Mouse (Mus musculus) skeletal muscle tissue, adult 2 months (tissue): ENCODE measurements around the gene Serpinc1.
"Not testable (repeated sequence)": the region's sequence is repeated elsewhere in the genome, so short reads cannot be mapped to it uniquely, and the experiment has no call there.

ENCODE experiments used
- DNase-seq: peaks from one replicate; pipeline ENCODE4 v3.0.0-alpha.2; 2012; ENCODE audit warnings: low read depth, low spot score

The Serpinc1 gene

DNA sequence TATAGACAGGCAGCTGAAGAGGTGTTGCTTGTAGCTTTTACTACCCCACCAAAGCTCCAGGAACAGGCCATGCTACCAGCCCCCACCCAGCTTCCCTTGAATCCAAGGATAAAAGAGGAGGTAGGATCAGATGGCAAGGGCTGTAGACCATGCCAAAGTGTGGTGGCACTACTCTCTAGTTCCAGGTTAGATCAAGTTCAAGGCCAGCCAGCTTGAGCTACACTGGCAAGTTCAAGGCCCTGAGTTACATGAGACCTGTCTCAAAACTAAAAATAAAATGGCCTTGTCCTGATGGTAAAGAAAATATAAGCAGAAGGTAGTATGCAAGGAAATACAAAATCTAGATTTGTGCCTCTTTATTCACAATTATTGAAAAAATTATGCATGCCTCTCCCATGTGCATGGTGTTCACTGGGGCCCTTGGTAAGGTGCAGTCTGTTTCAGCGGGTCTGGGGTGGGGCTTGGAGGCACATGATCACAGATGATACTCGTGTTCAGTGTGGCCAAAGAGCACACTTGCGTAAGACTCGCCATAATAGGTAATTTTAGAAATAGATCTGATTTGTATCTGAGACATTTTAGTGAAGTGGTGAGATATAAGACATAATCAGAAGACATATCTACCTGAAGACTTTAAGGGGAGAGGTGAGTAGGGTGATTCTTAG lies at the start of gene Serpinc1:
Gene Serpinc1, plus strand, starts transcription at position 515 of the 665 bp plus-strand sequence.
- no peak for DNase-seq

DNA sequence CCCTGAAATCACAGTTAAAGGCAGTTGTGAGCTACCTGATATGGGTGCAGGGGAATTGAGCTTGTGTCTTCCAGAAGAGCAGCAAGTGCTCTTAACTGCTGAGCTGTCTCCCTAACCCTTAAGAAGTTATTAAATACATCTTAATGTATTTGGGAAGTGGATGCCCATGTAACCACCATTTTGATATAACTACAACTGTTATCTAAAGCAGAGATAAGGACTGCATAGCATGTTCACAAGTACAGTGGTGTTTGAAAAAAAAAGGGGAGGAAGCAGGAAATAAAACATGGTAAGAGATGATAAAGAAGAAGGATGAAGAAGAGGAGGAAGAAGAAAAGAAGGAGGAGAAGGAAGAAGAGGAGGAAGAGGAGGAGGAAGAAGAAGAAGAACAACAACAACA lies 47.1 kb upstream of the Serpinc1 start:
- DNase-seq = no peak

DNA sequence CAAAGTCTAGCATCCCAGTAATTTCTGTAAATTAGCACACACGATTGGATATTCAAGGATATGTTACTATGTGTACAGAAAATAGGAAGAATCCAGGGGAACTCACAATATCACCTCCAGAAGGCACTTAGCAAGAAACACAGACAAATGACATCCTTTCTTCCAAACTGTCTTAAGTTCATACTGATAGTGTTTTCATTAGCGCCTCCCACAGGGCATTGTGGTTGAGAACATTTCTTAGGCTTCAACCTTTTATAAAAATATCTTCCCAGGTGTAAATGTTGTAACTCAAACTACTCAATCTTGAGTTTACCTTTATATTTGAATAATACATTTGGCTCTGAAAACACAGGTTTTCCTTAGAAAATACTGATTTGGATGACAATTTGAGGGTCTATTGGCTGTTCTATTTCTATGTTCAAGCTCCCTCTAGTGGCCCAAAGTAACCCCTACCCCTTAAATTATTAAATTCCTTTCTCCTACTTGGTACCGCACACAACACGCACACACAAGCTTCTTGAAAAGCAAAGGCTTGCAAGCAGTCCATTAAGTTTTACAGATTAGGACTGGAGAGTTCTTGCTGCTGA lies 44.4 kb upstream of the Serpinc1 start:
- no peak for DNase-seq

DNA sequence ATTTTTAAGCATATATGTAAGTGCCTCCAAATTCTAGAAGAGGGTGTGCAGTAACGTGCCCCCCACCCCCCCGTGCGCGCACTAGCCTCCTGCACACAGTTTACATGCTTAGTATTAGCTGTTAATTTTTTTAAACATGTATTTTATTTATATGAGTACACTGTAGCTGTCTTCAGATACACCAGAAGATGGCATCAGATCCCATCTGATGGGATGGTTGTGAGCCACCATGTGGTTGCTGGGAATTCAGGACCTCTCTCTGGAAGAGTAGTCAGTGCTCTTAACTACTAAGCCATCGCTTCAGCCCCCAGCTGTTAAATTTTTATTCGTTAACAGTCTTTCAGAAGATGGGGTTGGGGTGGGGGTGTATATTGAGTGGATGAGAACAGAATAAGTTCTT lies 42.8 kb upstream of the Serpinc1 start:
- no peak for DNase-seq

DNA sequence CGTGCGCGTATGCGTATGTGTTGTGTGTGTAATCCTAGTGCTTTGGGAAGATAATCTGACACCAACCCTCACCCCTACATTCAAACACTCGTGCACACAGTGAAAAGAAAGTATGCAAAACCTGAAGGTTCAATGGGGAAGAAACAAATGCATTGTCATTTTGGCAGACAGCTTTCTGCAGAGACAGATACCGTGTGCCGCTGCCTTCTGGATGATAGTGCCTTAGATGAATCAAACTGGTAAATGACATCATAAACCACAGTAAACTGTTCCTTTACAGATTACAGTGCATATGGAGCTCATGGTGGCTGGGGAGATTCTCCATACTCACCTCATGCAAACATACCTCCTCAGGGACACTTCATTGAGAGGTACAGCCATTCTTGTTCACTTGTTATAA lies 15.2 kb upstream of the Serpinc1 start:
- no peak for DNase-seq

DNA sequence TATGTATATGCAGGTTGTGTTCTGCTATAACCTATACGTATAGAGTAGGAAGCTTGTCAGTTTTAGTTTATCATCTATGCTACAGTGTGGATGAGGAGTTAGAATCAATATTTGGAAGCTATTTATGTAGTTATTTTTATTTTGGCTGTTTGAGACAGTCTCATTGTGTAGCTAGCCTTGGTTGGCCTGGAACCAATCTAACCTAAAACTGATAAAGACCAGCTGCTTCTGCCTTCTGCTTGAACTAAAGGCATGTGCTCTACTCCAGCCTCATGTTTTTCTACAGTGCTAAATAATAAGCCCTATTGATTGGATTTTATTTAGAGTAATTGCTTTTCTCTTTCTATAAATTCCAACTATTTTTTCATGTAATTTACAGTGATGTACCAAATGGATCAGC lies 11.1 kb upstream of the Serpinc1 start:
- no peak for DNase-seq

DNA sequence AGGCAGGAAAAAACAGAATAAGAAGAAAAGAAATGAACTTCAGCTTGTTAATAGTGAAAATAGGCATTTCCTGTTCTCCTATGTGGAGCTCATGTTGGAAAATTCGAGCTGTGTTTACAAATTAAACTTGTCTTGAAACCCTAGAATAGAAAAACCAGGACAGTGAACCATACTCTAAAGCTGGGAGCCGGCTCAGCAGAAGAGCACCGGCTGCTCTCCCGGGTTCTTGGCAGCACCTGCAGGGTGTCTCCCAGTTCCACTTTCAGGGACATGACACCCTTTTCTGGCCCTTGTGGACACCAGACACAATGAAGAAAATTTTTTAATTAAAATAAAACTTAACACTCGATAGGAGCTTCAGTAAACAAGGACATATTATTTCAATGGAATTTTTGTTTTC lies 9.7 kb upstream of the Serpinc1 start:
- peak; percentile 32 for DNase-seq

DNA sequence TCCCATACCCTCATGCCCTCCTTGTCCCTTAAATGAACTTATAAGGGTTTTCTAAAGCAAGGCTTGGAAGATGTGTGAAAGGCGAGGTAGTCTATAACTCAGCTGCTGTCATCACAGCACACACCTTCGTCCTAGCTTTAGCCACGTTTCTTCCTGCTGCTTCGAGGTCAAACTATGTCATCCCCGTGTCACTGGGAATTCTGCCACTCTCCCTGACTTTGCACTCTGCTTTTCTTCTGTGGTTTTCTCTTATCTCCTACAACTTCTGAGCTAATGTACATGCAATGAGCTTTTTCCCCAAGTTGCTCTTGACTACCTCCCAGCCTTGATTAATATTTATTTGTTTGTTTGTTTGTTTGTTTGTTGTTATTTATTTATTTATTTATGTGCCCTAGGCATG lies 1.6 kb downstream of the Serpinc1 start:
- no peak for DNase-seq

DNA sequence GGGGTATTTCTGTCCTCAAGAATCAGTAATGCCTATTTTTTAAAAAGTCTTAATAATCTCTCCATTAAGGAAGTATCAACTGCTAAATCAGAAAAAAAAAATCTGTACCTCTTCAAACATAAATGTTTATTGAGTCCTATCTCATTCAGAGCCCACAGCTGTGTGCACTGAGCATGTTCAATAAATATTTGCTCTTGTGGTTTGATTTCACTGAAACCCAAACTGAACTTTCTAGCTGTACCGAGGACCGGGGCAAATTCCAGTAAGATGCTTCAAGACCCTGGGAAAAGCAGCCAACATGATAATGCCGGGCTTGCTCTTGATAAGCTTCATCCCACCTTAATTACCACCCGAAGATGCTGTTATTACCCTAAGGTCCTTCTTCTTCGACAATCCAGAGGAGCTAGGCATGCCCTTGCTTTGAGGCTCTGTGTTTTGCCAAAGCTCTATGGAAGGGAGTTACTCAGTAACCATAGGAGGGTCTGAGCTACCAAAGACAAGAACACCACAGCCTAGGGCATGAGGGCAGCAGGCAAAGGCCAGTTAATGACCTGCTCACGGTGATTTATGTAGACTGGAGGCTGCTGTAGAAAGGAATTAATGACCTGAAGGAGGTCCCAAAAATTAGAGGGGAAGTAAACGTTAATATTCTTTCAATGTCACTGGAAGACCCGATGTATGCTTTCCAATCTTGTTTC lies 2.3 kb downstream of the Serpinc1 start:
- no peak for DNase-seq

DNA sequence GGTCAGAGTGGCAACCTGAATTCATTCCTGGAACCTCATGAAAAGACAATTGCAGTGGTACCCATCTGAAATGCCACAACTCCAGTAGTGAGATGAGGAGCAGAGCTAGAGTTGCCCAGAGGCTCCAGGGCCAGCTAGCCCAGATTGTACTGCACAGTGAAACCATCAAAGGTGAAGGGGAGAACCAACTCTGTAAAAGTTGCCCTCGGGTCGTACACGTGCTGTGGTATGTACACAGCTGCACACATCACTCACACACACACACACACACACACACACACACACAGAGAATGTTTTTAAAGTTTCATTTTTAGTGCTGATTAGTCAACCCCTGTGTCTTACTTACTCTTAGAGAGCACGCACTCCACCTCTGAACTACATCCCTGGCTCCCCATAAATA lies 3.0 kb downstream of the Serpinc1 start:
- no peak for DNase-seq

DNA sequence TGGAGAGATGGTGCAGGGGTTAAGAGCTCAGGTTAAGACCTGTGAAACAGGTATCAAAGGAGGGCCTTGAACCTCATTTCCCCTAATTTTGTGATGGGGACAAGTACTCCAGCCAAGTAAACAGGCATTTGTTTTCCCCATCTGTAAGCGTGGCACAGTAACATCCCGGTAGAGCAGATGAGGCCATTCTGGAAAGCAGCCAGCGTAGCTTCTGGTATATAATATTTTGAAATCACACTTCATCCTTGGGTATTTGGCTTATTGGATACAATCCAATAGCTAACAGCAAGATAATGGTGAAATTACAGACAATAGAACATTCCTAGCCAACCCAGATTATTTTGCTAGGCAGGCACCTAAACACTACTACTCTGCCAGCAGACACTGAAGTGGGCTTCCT lies 4.5 kb downstream of the Serpinc1 start:
- no peak for DNase-seq

DNA sequence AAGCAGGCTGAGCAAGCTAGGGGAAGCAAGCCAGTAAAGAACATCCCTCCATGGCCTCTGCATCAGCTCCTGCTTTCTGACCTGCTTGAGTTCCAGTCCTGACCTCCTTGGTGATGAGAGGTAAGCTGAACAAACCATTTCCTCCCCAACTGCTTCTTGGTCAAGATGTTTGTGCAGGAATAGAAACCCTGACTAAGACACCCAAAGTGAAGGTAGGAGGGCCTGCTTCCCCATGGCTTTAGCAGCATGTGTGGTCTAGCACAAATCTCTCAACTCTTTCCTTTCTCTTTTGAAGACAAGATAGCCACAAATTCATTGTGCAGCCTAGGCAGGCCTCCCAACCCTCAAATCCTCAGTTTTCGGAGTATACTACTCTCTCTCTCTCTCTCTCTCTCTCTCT lies 6.3 kb downstream of the Serpinc1 start:
- not testable (repeated sequence) for DNase-seq

DNA sequence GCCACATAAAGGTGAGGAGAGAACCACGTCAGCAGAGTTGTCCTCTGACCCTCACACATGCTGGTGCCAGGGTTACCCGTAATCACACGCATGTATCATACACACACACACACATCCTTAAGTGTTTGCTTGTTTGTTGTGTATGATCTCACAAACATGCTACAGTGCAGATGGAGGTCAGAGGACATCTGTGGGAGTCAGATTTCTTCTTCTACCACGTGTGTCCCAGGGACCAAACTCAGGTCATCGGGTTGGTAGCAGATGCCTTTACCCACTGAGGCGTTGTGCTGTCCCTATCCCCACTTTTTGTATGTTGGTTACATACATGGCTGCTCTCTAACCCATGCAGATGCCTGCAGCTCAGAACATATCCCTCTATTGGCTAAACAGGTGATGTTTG lies 7.1 kb downstream of the Serpinc1 start:
- no peak for DNase-seq

DNA sequence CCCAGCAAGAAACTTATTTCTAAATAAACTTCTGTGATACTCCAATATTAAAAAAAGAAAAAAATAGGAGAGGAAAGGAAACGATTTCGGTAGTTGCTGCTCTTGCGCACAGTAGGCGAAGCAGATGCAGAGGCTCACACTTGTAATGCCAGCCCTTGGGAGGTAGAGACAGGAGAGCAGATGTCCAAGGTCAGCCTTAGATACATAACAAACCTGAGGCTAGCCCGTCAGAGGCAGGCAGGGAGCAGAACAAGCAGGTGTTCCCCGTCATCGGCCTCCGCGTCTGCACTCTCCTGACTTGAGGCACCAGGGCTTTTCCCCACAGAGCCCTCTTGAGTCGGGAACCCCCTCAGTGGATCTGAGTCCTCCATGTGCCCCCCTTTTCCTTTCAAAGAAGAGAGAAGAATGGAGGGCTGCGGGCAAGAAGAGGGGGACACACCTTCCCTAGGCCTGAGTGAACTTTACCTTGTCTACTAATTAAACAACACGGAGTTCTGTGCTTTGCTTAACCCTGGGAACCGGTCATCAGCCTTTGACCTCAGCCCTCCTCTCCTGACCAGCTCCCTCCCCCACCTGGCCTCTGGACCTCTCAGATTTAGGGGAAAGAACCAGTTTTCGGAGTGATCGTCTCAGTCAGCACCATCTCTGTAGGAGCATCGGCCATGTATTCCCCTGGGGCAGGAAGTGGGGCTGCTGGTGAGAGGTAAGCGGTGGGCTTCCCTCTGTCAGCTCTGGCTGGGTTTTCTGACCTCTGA lies 8.7 kb downstream of the Serpinc1 start:
- DNase-seq = no peak

DNA sequence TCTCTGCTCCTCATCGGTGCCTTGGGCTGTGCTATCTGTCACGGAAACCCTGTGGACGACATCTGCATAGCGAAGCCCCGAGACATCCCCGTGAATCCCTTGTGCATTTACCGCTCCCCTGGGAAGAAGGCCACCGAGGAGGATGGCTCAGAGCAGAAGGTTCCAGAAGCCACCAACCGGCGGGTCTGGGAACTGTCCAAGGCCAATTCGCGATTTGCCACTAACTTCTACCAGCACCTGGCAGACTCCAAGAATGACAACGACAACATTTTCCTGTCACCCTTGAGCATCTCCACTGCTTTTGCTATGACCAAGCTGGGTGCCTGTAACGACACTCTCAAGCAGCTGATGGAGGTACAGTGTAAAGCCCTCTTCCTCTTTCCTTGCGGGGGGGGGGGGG lies 11.0 kb downstream of the Serpinc1 start:
- DNase-seq = no peak

DNA sequence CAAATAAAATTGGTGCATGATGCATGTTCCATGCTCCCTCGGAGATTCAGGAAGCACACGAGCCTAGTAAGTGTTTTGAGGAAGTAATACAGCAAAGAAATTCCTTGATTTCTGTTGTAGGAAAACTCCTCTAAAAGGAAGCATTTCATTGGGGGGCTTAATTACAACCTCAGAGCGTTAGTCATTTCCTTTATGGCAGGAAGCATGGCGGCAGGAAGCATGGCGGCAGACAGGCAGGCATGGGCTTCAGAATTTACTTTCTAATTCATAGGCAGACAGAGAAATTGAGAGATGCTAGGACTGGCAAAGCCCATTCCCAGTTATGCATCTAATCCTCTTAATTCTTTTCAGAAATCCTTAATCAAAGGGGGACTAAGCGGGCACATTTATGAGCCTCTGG lies 15.5 kb downstream of the Serpinc1 start:
- DNase-seq = no peak

DNA sequence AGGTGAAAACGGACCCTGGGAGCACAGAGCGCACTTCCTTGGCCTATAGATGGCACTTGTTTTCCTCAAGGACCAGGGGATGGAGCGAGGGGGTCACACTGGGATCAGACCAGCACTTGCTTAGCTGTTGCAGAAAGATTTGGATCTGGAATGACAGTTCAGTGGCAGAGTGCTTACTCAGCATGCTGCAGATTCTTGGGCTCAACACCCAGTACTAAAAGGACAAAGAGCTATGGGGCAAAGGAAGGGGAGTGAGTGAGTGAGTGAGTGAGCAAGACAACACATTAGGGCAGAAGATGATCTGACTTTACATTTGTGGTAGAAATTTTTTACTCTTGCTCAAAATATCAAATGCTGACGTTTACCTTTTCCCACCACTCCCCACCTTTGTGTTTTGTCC lies 26.6 kb downstream of the Serpinc1 start:
- no peak for DNase-seq

DNA sequence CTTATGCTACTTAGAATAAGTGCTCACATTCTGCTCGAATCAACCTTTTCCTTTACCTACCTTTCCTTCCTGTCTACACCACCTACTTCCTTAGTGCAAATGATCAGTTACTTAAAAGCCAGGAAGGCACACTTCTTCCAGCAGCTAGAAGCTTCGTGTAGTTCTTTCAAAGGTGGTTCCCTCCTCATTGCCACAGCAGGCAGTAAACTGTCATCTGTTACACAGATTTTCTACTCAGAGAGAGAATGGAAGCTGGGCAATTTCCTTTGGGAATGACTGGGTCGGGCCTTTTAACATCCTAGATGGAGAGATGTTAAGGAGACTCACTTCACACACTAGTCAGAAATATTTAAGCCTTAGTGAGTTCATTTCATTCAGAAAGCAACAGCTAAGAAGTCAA lies 27.1 kb downstream of the Serpinc1 start:
- no peak for DNase-seq

DNA sequence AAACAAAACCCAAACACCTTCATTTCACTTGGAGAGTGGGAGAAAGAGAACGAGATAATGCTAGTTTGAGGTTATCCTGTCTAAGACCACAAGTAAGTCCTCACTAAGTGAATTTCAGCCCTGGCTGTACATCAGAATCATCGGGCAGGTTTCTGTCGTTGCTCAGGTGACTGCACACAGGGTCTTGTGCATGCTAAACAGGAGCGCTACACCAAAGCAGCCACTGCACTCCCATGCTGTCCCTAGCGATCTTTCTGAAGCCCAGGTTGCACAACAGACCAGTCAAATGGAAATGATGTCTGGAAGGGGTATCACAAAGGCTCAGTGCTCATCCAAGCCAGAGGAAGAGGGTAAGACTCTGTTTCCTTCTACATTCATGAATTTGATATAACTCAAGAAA lies 28.1 kb downstream of the Serpinc1 start:
- no peak for DNase-seq

DNA sequence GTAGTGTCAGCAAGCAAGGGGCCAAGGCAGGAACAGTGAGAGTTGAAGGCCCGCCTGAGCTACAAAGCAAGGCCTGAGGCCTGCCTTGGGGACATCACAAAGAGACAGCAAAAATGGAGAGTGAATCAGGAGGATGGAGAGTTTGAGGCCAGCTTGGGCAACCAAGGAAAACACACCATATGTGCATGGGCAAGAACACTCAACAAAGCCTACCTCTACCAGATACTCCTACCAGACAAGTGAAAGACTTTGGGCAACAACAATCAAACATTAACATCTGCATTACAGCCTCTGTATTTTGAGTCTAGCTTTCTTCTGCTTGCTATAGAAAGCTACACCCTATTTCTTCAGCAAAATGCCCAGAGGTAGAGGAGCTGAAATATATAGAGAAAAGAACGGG lies 29.7 kb downstream of the Serpinc1 start:
- DNase-seq = no peak

DNA sequence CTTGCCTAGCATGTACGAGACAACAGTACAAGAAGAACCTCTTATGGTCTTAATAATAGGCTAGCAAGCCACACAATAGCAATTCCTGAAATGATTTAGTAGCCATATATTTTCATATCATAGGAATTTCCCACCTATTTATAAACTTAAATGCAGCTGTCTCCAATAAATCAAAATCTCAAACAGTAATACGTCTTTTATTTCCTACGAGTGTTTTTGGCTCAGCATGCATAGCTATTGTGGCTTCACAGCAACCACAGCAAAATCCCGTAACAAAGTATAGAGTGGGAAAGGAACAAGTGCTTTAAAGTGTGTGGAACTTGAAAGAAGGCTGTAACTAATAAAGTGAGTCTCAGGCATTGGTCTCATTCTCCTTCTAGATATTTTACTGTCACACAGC lies 32.1 kb downstream of the Serpinc1 start:
- DNase-seq = no peak

DNA sequence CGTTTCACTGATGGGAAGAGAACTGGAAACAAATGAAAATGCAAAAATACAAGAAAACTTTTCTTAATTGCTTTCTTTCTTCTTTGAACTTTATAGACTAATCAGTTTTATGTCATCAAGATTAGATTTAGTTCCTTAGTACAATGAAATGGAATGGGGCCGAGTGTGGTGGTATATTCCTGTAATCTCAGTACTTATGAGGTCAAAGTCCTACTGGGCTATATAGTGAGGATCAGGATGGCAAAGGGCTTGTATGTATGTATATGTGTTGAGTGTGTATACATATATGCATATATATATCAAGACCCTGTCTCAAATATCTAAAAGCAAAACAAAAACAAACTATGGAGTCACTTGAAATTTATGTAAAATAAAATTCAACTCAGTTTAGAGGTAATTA lies 38.0 kb downstream of the Serpinc1 start:
- DNase-seq = no peak

DNA sequence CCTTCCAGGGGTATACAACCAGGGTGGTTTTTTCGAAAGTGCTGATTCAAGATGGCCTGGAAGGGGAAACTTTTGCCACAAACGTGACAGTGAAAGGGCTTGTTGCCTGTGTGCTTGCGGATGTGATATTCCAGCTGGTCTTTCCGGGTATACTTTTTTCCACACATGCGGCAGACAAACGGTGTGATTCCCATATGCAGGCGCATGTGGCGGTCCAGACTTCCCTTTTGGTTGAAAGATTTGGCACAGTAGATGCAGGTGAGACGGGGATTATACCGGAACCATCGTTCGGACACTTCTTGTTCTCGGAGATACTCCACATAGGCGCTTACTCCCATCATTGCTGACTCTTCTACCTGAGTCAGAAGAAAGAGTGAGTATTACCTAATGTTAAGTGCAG lies 41.7 kb downstream of the Serpinc1 start:
- no peak for DNase-seq
